Mouse (Mus musculus): ENCODE measurements around the gene Efna1. TPM values are rescaled to one million over a fixed set of nuclear protein-coding genes. Genes with fewer than 3 reads are reported as not detected.

Gene Efna1
- total and polyA plus RNA-seq, 2 experiments from 2014 or later = 5.9 to 10.9 TPM

DNA sequence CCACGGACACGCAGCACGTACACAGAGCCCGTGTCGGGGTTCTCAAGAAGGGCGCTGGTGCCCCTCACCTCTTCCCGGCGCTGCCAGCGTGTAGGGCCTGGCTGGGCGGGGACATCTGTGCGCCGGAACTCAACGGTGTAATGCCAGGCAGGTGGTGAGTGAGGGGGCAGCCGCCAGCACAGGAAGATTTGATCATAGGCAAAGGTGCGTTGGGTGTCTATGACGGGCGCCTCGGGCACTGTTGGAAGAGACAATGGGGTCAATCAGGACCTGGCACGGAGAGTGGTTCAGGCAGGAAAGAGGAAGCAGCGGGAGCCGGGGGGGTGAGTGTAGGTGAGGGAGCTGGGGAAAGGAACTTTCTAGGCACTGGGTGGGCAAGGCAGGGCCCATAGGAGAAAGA lies 43.3 kb downstream of the Efna1 start:
- Histone ChIP-seq H3K4me3 (ENCODE audit: low read length) (no peak overlapping the region), H3K9me3 (ENCODE audit: low read length) (no peaks in the 10 kb centered on the region), H3K27ac (no peak overlapping the region), H3K36me3 (ENCODE audit: insufficient read depth, low read length) (peaks cover 57% of the 10 kb centered on the region), H3K4me2 (ENCODE audit: low read depth, low read length) (no peak overlapping the region), H3K9ac (replicated peaks; ENCODE audit: low read length) (no peak overlapping the region), H3K27me3 (ENCODE audit: insufficient read depth, low read length) (no peaks in the 10 kb centered on the region), H3K4me1 (ENCODE audit: insufficient read depth, low read length) (no peaks in the 10 kb centered on the region)
- no peak for DNase-seq (ENCODE audit: low spot score)
- 94% methylated on average over 21 of the region's 21 CpGs for WGBS
- no peak for TF ChIP-seq CTCF (IDR thresholded peaks at IDR 0.05; ENCODE audit: low read depth)
- no peak for ATAC-seq

DNA sequence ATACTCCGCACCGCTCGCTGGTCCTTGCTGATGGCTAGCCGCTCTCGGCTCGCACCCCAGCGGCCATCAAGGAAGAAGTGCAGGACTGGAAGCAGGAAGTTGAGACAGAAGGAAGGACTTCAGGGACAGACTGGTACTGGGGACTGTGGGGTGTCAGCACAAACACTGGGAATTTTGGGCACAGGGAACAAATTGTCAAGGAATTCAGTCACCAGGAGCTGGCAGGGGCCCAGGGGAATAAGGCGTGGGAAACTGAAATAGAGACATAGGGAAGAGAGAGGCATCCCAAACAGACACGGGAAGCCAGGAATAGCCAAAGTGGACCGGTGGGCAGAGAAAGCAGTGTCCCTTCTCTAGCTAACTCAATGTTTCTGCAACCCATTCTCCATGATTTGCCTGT lies 44.4 kb downstream of the Efna1 start:
- no peaks in the 10 kb centered on the region for H3K27me3 ChIP-seq (ENCODE audit: insufficient read depth, low read length)
- H3K9me3 ChIP-seq (ENCODE audit: low read length) = no peaks in the 10 kb centered on the region
- H3K36me3 ChIP-seq (ENCODE audit: insufficient read depth, low read length) = peaks cover 48% of the 10 kb centered on the region
- no peak for ATAC-seq
- H3K4me2 ChIP-seq (ENCODE audit: low read depth, low read length) = no peak overlapping the region
- TF ChIP-seq CTCF (IDR thresholded peaks at IDR 0.05; ENCODE audit: low read depth) = no peak
- no peak for DNase-seq (ENCODE audit: low spot score)
- no peak overlapping the region for H3K4me3 ChIP-seq (ENCODE audit: low read length)
- H3K9ac ChIP-seq (replicated peaks; ENCODE audit: low read length) = no peak overlapping the region
- no peaks in the 10 kb centered on the region for H3K4me1 ChIP-seq (ENCODE audit: insufficient read depth, low read length)
- 89% methylated on average over 10 of the region's 10 CpGs for WGBS
- no peak overlapping the region for H3K27ac ChIP-seq

DNA sequence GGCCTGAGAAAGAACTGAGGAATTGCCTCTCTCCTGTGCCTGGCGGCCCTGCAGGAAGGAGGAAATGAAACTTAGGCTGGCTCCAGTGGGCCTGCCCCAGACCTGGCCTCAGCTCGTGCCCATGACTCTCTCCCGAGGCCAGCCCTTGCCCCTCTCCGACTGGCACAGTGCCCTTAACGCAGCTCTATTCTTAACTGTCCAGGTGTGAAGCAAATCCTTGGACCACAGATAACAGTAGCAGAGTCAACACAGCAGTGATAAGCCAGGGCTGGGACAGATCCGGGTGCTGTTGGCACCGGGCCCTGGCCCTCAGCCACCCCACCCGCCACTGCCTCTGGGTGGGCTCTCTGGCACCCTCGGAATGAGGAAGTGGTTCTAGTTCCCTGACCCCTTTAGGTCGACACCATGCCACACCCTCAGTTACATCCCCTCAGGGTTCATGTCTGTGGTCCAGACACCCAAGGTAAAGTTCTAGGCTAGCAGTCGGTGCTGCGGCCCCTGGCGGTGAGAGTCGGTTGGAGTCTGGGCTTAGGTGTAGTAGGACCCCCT lies 47.3 kb downstream of the Efna1 start:
- Histone ChIP-seq H3K4me2 (ENCODE audit: low read depth, low read length) (no peak overlapping the region), H3K4me3 (ENCODE audit: low read length) (no peak overlapping the region), H3K4me1 (ENCODE audit: insufficient read depth, low read length) (no peaks in the 10 kb centered on the region), H3K9ac (replicated peaks; ENCODE audit: low read length) (no peak overlapping the region), H3K27ac (no peak overlapping the region), H3K9me3 (ENCODE audit: low read length) (no peaks in the 10 kb centered on the region), H3K27me3 (ENCODE audit: insufficient read depth, low read length) (no peaks in the 10 kb centered on the region), H3K36me3 (ENCODE audit: insufficient read depth, low read length) (peaks cover 36% of the 10 kb centered on the region)
- TF ChIP-seq CTCF (IDR thresholded peaks at IDR 0.05; ENCODE audit: low read depth) = no peak
- no peak for DNase-seq (ENCODE audit: low spot score)
- 75% methylated on average over 14 of the region's 14 CpGs for WGBS
- ATAC-seq = no peak

DNA sequence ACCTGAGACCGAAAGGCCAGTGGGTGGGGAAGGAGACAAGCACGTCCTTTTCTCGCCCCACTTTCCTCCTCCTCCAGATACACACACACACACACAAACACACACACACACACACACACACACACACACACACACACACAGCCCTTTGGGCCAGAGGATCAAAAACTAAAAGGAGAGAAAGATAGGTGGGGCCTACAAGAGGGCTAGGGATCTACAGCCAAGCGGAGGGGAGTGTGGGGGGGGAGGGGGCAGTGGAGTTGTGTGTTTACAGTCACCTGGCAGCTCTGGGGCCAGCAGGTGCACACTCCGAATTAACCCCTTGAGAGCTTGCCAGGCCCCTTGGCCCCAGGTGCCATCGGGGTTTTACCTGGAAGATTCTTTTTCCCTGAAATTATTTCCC lies 48.3 kb downstream of the Efna1 start:
- ATAC-seq = no peak
- no peak overlapping the region for H3K9ac ChIP-seq (replicated peaks; ENCODE audit: low read length)
- H3K4me3 ChIP-seq (ENCODE audit: low read length) = no peak overlapping the region
- H3K4me1 ChIP-seq (ENCODE audit: insufficient read depth, low read length) = no peaks in the 10 kb centered on the region; the same call in 1 of the 2 replicates
- peaks cover 26% of the 10 kb centered on the region for H3K36me3 ChIP-seq (ENCODE audit: insufficient read depth, low read length)
- WGBS = 81% methylated on average over 6 of the region's 6 CpGs
- no peaks in the 10 kb centered on the region for H3K9me3 ChIP-seq (ENCODE audit: low read length)
- no peak overlapping the region for H3K4me2 ChIP-seq (ENCODE audit: low read depth, low read length)
- DNase-seq (ENCODE audit: low spot score) = no peak
- no peaks in the 10 kb centered on the region for H3K27me3 ChIP-seq (ENCODE audit: insufficient read depth, low read length)
- no peak for TF ChIP-seq CTCF (IDR thresholded peaks at IDR 0.05; ENCODE audit: low read depth)
- no peak overlapping the region for H3K27ac ChIP-seq

DNA sequence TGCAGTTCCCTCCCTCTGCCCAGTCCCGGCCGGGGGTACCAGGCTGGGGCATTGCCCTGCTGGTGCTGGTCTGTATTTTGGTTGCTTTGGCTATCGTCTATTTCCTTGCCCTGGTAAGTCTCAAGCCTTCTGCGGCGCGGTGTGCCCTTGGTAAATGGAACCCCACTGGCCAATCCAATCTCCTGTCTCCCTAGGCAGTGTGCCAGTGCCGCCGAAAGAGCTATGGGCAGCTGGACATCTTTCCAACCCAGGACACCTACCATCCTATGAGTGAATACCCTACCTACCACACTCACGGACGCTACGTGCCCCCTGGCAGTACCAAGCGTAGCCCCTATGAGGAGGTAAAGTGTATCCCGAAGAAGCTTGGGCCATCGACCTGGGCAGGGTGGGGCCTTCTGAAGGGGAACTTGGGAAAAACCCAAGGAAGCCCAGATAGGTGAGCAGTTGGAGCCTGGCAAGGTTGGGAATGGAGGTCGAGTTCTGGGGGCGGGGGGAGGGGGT lies 49.1 kb downstream of the Efna1 start:
- ATAC-seq (no peak), DNase-seq (ENCODE audit: low spot score) (no peak)
- H3K27me3 ChIP-seq (ENCODE audit: insufficient read depth, low read length) = no peaks in the 10 kb centered on the region
- no peaks in the 10 kb centered on the region for H3K9me3 ChIP-seq (ENCODE audit: low read length)
- H3K4me1 ChIP-seq (ENCODE audit: insufficient read depth, low read length) = no peaks in the 10 kb centered on the region; the same call in 1 of the 2 replicates
- no peak overlapping the region for H3K4me2 ChIP-seq (ENCODE audit: low read depth, low read length)
- no peak for TF ChIP-seq CTCF (IDR thresholded peaks at IDR 0.05; ENCODE audit: low read depth)
- H3K4me3 ChIP-seq (ENCODE audit: low read length) = no peak overlapping the region
- H3K27ac ChIP-seq = no peak overlapping the region
- peaks cover 22% of the 10 kb centered on the region for H3K36me3 ChIP-seq (ENCODE audit: insufficient read depth, low read length)
- H3K9ac ChIP-seq (replicated peaks; ENCODE audit: low read length) = no peak overlapping the region
- 69% methylated on average over 16 of the region's 16 CpGs for WGBS

GRCm38 (mm10) chr3:89231345-89231744 lies 49.6 kb downstream of the Efna1 start:
- no peak for ATAC-seq
- no peak for TF ChIP-seq CTCF (IDR thresholded peaks at IDR 0.05; ENCODE audit: low read depth)
- Histone ChIP-seq H3K9me3 (ENCODE audit: low read length) (no peaks in the 10 kb centered on the region), H3K27ac (no peak overlapping the region), H3K9ac (replicated peaks; ENCODE audit: low read length) (no peak overlapping the region), H3K4me2 (ENCODE audit: low read depth, low read length) (no peak overlapping the region), H3K4me1 (ENCODE audit: insufficient read depth, low read length) (no peaks in the 10 kb centered on the region; the same call in 1 of the 2 replicates), H3K36me3 (ENCODE audit: insufficient read depth, low read length) (peaks cover 18% of the 10 kb centered on the region), H3K27me3 (ENCODE audit: insufficient read depth, low read length) (no peaks in the 10 kb centered on the region), H3K4me3 (ENCODE audit: low read length) (no peak overlapping the region)
- no peak for DNase-seq (ENCODE audit: low spot score)
- 72% methylated on average over 7 of the region's 7 CpGs for WGBS

DNA sequence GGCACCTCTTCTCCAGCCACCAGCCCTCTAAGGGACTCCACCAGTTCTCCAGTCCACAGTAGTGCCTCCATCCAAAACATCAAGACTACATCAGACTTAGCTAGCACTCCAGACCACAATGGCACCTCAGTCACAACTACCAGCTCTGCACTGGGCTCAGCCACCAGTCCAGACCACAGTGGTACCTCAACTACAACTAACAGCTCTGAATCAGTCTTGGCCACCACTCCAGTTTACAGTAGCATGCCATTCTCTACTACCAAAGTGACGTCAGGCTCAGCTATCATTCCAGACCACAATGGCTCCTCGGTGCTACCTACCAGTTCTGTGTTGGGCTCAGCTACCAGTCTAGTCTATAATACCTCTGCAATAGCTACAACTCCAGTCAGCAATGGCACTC lies 50.4 kb downstream of the Efna1 start:
- whole genome bisulfite sequencing = 96% methylated on average over 2 of the region's 2 CpGs
- H3K27ac ChIP-seq = no peak overlapping the region
- DNase-seq (ENCODE audit: low spot score) (no peak), ATAC-seq (no peak)
- peaks cover 10% of the 10 kb centered on the region for H3K36me3 ChIP-seq (ENCODE audit: insufficient read depth, low read length)
- peaks cover 2% of the 10 kb centered on the region; the same call in 1 of the 2 replicates for H3K4me1 ChIP-seq (ENCODE audit: insufficient read depth, low read length)
- H3K4me2 ChIP-seq (ENCODE audit: low read depth, low read length) = no peak overlapping the region
- no peak for TF ChIP-seq CTCF (IDR thresholded peaks at IDR 0.05; ENCODE audit: low read depth)
- H3K27me3 ChIP-seq (ENCODE audit: insufficient read depth, low read length) = no peaks in the 10 kb centered on the region
- H3K9ac ChIP-seq (replicated peaks; ENCODE audit: low read length) = no peak overlapping the region
- H3K9me3 ChIP-seq (ENCODE audit: low read length) = no peaks in the 10 kb centered on the region
- no peak overlapping the region for H3K4me3 ChIP-seq (ENCODE audit: low read length)
